Mouse (Mus musculus): ENCODE results near the gene Gpx3. TPM values are rescaled to one million over a fixed set of nuclear protein-coding genes. Genes with fewer than 3 reads are reported as not detected.
A peak's percentile ranks its signal among the peaks of the same experiment; 100 is the strongest.

Gene Gpx3
- polyA plus RNA-seq, 1 experiment from 2014 or later: 89.6 TPM

DNA sequence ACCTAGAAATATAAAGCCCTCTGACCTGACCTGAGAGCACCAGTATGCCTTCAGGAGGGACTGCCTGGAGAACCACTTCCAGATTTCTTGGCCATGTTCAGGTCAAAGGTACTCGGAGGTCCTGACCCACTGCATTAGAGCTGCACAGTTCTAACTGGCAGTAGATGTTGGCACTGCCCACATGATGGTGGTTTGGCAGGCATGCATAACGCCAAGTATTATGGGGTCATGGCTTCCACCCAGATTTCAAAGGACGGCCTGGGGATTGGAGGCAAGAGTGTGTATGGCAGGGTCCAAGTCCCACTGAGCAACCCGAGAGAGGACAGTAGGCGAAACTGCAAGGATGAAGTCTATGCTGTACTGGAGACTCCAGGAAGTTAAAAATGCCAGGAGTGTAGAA is 11.6 kb downstream of the Gpx3 start:
- H3K27ac ChIP-seq (ENCODE audit: low read depth, low read length): no peak overlapping the region
- no peaks in the 10 kb centered on the region for H3K9me3 ChIP-seq (ENCODE audit: control insufficient read depth, low read length)
- H3K9ac ChIP-seq (ENCODE audit: low read depth, low read length): no peak overlapping the region
- ATAC-seq (replicated peaks; ENCODE audit: low FRiP score): no peak
- no peaks in the 10 kb centered on the region for H3K27me3 ChIP-seq (replicated peaks; ENCODE audit: control insufficient read depth, insufficient read depth, low read length)
- peaks cover 16% of the 10 kb centered on the region for H3K36me3 ChIP-seq (ENCODE audit: control insufficient read depth, insufficient read depth, low read length)
- 90% methylated on average over 5 of the region's 5 CpGs for WGBS
- H3K4me1 ChIP-seq (replicated peaks; ENCODE audit: control insufficient read depth, insufficient read depth, low read length): no peaks in the 10 kb centered on the region
- H3K4me2 ChIP-seq: no peak overlapping the region
- no peak for DNase-seq (ENCODE audit: low spot score)
- no peak overlapping the region for H3K4me3 ChIP-seq (ENCODE audit: low read depth, low read length)

DNA sequence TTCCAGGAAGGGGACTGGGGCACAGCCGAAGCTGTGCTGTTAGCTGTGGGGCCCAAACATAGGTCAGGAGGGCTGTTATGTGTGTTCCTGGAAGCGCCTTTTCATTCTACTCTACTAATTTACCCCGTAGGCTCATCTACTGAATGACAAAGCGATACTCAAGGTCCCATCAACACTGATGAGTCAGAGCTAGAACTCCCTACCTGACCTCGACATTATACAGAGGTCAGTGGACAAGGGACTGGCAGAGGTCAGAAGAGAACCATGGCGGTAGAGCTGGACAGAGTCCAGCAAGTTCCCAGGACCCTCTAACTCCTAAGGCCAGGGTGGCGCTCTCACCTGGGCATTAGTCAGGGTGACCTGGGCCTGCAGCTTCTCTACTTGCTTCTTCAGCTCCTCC is 15.2 kb downstream of the Gpx3 start:
- H3K4me1 ChIP-seq (replicated peaks; ENCODE audit: control insufficient read depth, insufficient read depth, low read length): no peaks in the 10 kb centered on the region
- WGBS: 90% methylated on average over 7 of the region's 7 CpGs
- peaks cover 10% of the 10 kb centered on the region for H3K36me3 ChIP-seq (ENCODE audit: control insufficient read depth, insufficient read depth, low read length)
- H3K4me3 ChIP-seq (ENCODE audit: low read depth, low read length): no peak overlapping the region
- DNase-seq (ENCODE audit: low spot score): no peak
- no peak overlapping the region for H3K4me2 ChIP-seq
- no peak for ATAC-seq (replicated peaks; ENCODE audit: low FRiP score)
- no peaks in the 10 kb centered on the region for H3K9me3 ChIP-seq (ENCODE audit: control insufficient read depth, low read length)
- no peak overlapping the region for H3K27ac ChIP-seq (ENCODE audit: low read depth, low read length)
- H3K27me3 ChIP-seq (replicated peaks; ENCODE audit: control insufficient read depth, insufficient read depth, low read length): no peaks in the 10 kb centered on the region
- no peak overlapping the region for H3K9ac ChIP-seq (ENCODE audit: low read depth, low read length)

DNA sequence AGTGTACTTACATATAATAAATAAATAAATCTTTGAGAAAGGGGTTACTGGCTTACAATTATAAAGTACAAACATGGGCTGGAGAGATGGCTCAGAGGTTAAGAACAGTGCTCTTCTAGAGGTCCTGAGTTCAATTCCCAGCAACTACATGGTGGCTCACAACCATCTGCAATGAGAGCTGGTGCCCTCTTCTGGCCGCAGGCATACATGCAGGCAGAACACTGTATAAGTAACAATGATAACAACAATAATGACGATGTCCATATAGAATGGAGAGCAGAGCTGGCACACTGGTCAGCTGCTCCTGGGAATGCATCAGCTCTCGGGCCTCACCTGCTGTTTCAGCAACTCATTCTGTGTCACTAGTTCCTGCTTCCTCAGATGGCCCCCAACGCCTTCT is 16.0 kb downstream of the Gpx3 start:
- no peak overlapping the region for H3K4me3 ChIP-seq (ENCODE audit: low read depth, low read length)
- H3K27ac ChIP-seq (ENCODE audit: low read depth, low read length): no peak overlapping the region
- ATAC-seq (replicated peaks; ENCODE audit: low FRiP score) (no peak), DNase-seq (ENCODE audit: low spot score) (no peak)
- no peaks in the 10 kb centered on the region for H3K27me3 ChIP-seq (replicated peaks; ENCODE audit: control insufficient read depth, insufficient read depth, low read length)
- WGBS: 67% methylated on average over 4 of the region's 4 CpGs
- H3K4me1 ChIP-seq (replicated peaks; ENCODE audit: control insufficient read depth, insufficient read depth, low read length): no peaks in the 10 kb centered on the region
- H3K9me3 ChIP-seq (ENCODE audit: control insufficient read depth, low read length): no peaks in the 10 kb centered on the region
- H3K9ac ChIP-seq (ENCODE audit: low read depth, low read length): no peak overlapping the region
- no peak overlapping the region for H3K4me2 ChIP-seq
- H3K36me3 ChIP-seq (ENCODE audit: control insufficient read depth, insufficient read depth, low read length): peaks cover 10% of the 10 kb centered on the region

DNA sequence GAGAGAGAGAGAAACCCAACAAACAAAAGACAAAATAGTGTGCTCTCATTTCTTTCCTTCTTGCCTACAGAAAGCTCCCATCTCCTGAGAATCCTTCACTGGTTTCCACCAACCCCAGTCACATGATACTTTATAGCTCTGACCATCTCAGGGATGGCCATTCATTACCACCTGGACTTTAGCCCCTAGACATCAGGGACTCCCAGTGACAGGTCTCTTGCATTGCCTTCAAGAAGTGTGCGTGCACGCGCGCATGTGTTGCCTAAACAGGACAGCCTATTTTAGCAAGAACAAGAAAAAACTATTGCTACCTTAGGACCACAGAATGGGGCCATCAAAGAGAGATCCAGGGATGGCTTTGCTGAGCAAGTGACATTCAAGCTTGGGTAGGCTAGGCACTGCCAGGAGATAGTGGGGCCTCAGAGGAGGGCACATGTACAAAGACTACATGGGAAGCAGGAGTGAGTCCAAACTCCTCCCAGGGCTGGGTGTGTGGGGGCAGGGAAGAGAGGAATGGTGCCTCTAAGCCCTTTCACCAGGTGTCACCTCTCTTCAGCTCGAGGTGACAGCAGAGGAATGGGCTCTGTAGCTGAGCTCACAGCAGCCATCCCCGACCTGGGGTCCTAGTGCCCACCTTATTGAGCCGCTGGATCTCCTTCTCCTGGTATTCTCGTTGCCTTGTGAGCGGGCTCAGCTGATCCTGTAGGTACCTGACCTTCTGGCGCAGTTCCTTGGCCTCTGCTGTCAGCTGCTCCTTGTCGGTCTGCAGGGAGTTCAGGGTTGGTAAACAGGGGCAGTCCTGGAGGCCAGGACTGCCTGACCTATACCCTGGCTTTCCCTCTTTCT is 18.1 kb downstream of the Gpx3 start:
- no peak for DNase-seq (ENCODE audit: low spot score)
- Histone ChIP-seq H3K27ac (ENCODE audit: low read depth, low read length) (no peak overlapping the region), H3K27me3 (replicated peaks; ENCODE audit: control insufficient read depth, insufficient read depth, low read length) (no peaks in the 10 kb centered on the region), H3K4me3 (ENCODE audit: low read depth, low read length) (no peak overlapping the region), H3K36me3 (ENCODE audit: control insufficient read depth, insufficient read depth, low read length) (peaks cover 15% of the 10 kb centered on the region), H3K9ac (ENCODE audit: low read depth, low read length) (no peak overlapping the region), H3K4me1 (replicated peaks; ENCODE audit: control insufficient read depth, insufficient read depth, low read length) (no peaks in the 10 kb centered on the region), H3K4me2 (no peak overlapping the region), H3K9me3 (ENCODE audit: control insufficient read depth, low read length) (no peaks in the 10 kb centered on the region)
- no peak for ATAC-seq (replicated peaks; ENCODE audit: low FRiP score)
- WGBS: 76% methylated on average over 11 of the region's 11 CpGs

DNA sequence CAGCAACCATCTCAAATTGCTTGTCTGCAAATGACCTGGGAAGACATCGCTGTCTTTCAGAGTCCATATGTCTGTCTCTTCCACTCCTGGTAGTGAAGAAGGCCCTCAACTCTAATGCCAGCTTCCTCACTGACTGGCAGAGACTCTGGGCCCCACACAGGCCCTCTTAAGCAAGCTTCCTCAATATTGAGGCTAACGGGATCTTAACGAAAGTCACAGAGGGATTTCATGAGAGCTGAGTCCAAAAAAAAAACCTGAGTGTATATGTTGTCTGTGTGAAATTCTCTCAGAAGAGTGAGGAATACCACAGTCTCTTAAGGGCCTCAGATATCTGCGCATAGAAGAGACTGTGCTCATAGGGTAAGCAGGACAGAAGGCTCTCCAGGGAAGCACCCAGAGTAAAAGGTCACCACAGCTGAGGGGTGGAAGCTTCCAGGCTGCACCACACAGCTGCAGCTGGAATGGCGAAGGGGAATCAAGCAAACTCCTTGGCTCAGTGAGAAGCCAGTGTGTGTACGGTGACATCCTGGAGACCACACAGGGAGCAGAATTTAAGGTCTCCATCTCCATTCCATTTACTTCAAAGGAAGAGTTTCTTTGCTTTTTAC is 18.8 kb downstream of the Gpx3 start:
- peaks cover 15% of the 10 kb centered on the region for H3K36me3 ChIP-seq (ENCODE audit: control insufficient read depth, insufficient read depth, low read length)
- 81% methylated on average over 6 of the region's 6 CpGs for WGBS
- 0 out of 2 replicates have a peak overlapping the region, but pooled peaks have one; percentile 21 for H3K27ac ChIP-seq (ENCODE audit: low read depth, low read length)
- DNase-seq (ENCODE audit: low spot score) (no peak), ATAC-seq (replicated peaks; ENCODE audit: low FRiP score) (no peak)
- H3K9ac ChIP-seq (ENCODE audit: low read depth, low read length): no peak overlapping the region
- no peaks in the 10 kb centered on the region for H3K9me3 ChIP-seq (ENCODE audit: control insufficient read depth, low read length)
- no peak overlapping the region for H3K4me2 ChIP-seq
- no peaks in the 10 kb centered on the region for H3K27me3 ChIP-seq (replicated peaks; ENCODE audit: control insufficient read depth, insufficient read depth, low read length)
- no peak overlapping the region for H3K4me3 ChIP-seq (ENCODE audit: low read depth, low read length)
- no peaks in the 10 kb centered on the region for H3K4me1 ChIP-seq (replicated peaks; ENCODE audit: control insufficient read depth, insufficient read depth, low read length)

DNA sequence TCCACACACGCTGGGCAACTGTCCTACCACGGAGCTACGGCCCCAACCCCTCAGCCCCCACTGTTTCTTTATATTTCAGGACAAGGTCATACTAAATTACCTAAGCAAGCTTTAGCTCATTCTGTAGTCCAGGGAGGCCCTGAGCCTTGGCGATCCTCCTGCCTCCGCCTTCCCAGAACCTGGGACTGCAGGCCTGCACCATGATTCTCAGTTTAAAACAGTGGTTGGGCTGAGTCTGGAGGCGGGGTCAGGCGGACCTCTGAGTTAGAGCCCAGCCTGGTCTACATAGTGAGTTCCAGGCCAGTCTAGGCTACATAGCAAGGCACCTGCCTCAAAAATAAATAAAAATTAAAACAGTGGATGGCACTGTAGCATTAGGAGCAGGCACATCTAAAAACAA is 19.5 kb downstream of the Gpx3 start:
- WGBS: 55% methylated on average over 7 of the region's 7 CpGs

DNA sequence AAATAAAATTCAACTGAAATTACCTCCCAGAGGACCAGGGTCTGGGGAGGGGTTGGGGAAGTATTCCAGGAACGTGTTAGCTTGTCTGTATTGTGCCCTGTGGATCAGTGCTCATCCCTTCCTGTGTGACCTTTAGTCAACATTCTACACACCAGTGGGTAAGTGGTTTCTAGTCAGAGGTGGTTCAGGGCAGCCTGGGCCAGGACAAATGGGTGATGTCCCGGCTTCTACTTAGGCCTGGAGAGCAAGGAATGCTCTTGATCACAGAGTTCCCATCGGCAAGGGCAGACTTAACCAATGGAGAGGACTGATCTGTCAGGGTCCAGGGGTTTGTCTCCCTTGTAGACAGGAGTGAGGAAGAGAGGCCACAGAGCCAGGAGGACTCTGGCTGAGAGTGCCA is 20.2 kb downstream of the Gpx3 start:
- Histone ChIP-seq H3K36me3 (ENCODE audit: control insufficient read depth, insufficient read depth, low read length) (peaks cover 15% of the 10 kb centered on the region), H3K9me3 (ENCODE audit: control insufficient read depth, low read length) (no peaks in the 10 kb centered on the region), H3K27ac (ENCODE audit: low read depth, low read length) (no peak overlapping the region), H3K4me3 (ENCODE audit: low read depth, low read length) (no peak overlapping the region), H3K27me3 (replicated peaks; ENCODE audit: control insufficient read depth, insufficient read depth, low read length) (no peaks in the 10 kb centered on the region), H3K4me2 (no peak overlapping the region), H3K4me1 (replicated peaks; ENCODE audit: control insufficient read depth, insufficient read depth, low read length) (no peaks in the 10 kb centered on the region), H3K9ac (ENCODE audit: low read depth, low read length) (no peak overlapping the region)
- DNase-seq (ENCODE audit: low spot score) (no peak), ATAC-seq (replicated peaks; ENCODE audit: low FRiP score) (no peak)
- 82% methylated on average over 3 of the region's 3 CpGs for WGBS

More for the DNA sequence above, 19.5 kb downstream of the Gpx3 start:
- no peak for ATAC-seq (replicated peaks; ENCODE audit: low FRiP score)
- Histone ChIP-seq H3K27me3 (replicated peaks; ENCODE audit: control insufficient read depth, insufficient read depth, low read length) (no peaks in the 10 kb centered on the region), H3K9ac (ENCODE audit: low read depth, low read length) (no peak overlapping the region), H3K4me2 (no peak overlapping the region), H3K9me3 (ENCODE audit: control insufficient read depth, low read length) (no peaks in the 10 kb centered on the region), H3K36me3 (ENCODE audit: control insufficient read depth, insufficient read depth, low read length) (peaks cover 15% of the 10 kb centered on the region), H3K4me3 (ENCODE audit: low read depth, low read length) (no peak overlapping the region), H3K27ac (ENCODE audit: low read depth, low read length) (0 out of 2 replicates have a peak overlapping the region, but pooled peaks have one; percentile 21), H3K4me1 (replicated peaks; ENCODE audit: control insufficient read depth, insufficient read depth, low read length) (no peaks in the 10 kb centered on the region)
- no peak for DNase-seq (ENCODE audit: low spot score)

DNA sequence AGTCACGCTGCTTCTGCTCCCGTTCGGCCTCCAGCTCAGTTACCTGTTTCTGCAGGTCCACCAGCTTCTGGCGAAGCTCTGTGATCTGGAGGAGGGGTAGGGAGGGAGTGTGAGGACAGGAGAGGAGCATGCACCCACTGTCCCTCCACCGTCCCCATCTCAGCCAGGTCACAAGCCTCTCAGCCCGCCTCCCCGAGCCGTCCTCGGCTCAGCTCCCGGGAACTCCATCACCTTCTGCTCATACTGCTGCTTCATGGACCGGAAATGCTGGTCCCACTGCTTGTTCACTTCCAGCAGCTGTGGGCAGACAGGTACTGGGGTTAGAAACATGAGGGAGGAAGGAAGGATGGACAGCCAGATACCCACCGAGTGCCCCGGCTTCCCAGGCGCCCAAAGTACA is 21.9 kb downstream of the Gpx3 start:
- DNase-seq (ENCODE audit: low spot score): no peak
- Histone ChIP-seq H3K4me3 (ENCODE audit: low read depth, low read length) (no peak overlapping the region), H3K27me3 (replicated peaks; ENCODE audit: control insufficient read depth, insufficient read depth, low read length) (no peaks in the 10 kb centered on the region), H3K36me3 (ENCODE audit: control insufficient read depth, insufficient read depth, low read length) (peaks cover 8% of the 10 kb centered on the region; the same call in 1 of the 2 replicates), H3K9me3 (ENCODE audit: control insufficient read depth, low read length) (no peaks in the 10 kb centered on the region), H3K4me1 (replicated peaks; ENCODE audit: control insufficient read depth, insufficient read depth, low read length) (0 out of 2 replicates have a peak, but pooled peaks cover 4% of the 10 kb centered on the region), H3K9ac (ENCODE audit: low read depth, low read length) (no peak overlapping the region), H3K4me2 (no peak overlapping the region), H3K27ac (ENCODE audit: low read depth, low read length) (no peak overlapping the region)
- WGBS: 85% methylated on average over 14 of the region's 14 CpGs
- ATAC-seq (replicated peaks; ENCODE audit: low FRiP score): no peak

Data from liver, embryonic 11.5 days (tissue).